Mouse (Mus musculus): ENCODE data around the gene Kcnk4. TPM values are rescaled to one million over a fixed set of nuclear protein-coding genes. Genes with fewer than 3 reads are reported as not detected.
"Not testable (repeated sequence)": the region's sequence is repeated elsewhere in the genome, so short reads cannot be mapped to it uniquely, and the experiment has no call there.

The Kcnk4 gene
- polyA plus RNA-seq, 1 experiment from 2014 or later = 0.13 TPM

GRCm38 (mm10) chr19:6916496-6916895, 17.8 kb downstream of the Kcnk4 start:
- Histone ChIP-seq H3K4me2 (ENCODE audit: low read depth) (no peak overlapping the region), H3K36me3 (ENCODE audit: control insufficient read depth, insufficient read depth, low read length) (peaks cover 9% of the 10 kb centered on the region; the same call in 1 of the 2 replicates), H3K27me3 (ENCODE audit: control insufficient read depth, insufficient read depth, low read length) (no peaks in the 10 kb centered on the region), H3K27ac (ENCODE audit: low read depth, low read length) (no peak overlapping the region), H3K4me1 (ENCODE audit: control insufficient read depth, insufficient read depth, low read length) (peaks cover 13% of the 10 kb centered on the region), H3K4me3 (ENCODE audit: low read depth, low read length) (no peak overlapping the region), H3K9me3 (ENCODE audit: control insufficient read depth, low read length) (no peaks in the 10 kb centered on the region), H3K9ac (ENCODE audit: low read length) (no peak overlapping the region)
- no peak for DNase-seq (ENCODE audit: low spot score)
- no peak for ATAC-seq (ENCODE audit: insufficient read depth, low FRiP score, low TSS enrichment)
- 81% methylated on average over 4 of the region's 4 CpGs for WGBS

DNA sequence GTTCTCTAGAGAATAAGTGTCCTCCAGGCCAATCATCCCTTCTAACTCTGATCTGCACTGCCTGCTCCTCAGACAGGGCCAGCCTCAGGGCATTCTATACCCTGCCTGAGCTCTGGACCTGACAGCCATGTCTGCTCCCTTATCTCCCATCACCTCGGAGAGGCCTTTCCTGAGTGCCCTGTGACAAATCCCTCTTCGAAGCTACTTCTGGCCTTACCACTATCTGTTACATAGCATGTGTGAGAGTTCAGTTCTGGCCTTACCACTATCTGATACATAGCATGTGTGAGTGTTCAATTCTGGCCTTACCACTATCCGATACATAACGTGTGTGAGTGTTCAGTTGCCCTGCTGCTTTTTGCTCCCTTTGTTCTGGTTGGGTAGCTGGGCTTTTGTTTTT, 19.0 kb downstream of the Kcnk4 start:
- Histone ChIP-seq H3K9me3 (ENCODE audit: control insufficient read depth, low read length) (no peaks in the 10 kb centered on the region), H3K4me2 (ENCODE audit: low read depth) (no peak overlapping the region), H3K27me3 (ENCODE audit: control insufficient read depth, insufficient read depth, low read length) (no peaks in the 10 kb centered on the region), H3K4me3 (ENCODE audit: low read depth, low read length) (no peak overlapping the region), H3K36me3 (ENCODE audit: control insufficient read depth, insufficient read depth, low read length) (peaks cover 9% of the 10 kb centered on the region; the same call in 1 of the 2 replicates), H3K4me1 (ENCODE audit: control insufficient read depth, insufficient read depth, low read length) (peaks cover 9% of the 10 kb centered on the region), H3K27ac (ENCODE audit: low read depth, low read length) (no peak overlapping the region), H3K9ac (ENCODE audit: low read length) (no peak overlapping the region)
- 94% methylated on average over 4 of the region's 4 CpGs for WGBS
- DNase-seq (ENCODE audit: low spot score) = no peak
- ATAC-seq (ENCODE audit: insufficient read depth, low FRiP score, low TSS enrichment) = no peak

DNA sequence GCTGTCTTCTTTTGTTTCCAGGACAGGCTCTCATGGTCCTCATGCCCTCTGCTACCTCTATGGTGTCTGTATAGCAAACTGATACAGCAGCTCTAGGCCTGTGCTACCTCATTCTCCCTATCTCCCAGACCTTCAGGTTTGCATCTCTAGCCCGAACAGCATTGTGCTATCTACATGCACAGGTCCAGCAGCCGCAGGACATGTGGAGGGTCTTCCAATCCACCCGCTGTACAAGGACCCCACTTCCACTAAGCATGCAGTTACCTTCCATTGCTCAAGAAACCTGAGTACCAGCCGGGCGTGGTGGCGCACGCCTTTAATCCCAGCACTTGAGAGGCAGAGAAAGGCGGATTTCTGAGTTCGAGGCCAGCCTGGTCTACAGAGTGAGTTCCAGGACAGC, 19.8 kb downstream of the Kcnk4 start:
- Histone ChIP-seq H3K27ac (ENCODE audit: low read depth, low read length) (no peak overlapping the region), H3K36me3 (ENCODE audit: control insufficient read depth, insufficient read depth, low read length) (peaks cover 9% of the 10 kb centered on the region; the same call in 1 of the 2 replicates), H3K9ac (ENCODE audit: low read length) (no peak overlapping the region), H3K4me1 (ENCODE audit: control insufficient read depth, insufficient read depth, low read length) (peaks cover 4% of the 10 kb centered on the region), H3K4me3 (ENCODE audit: low read depth, low read length) (no peak overlapping the region), H3K27me3 (ENCODE audit: control insufficient read depth, insufficient read depth, low read length) (no peaks in the 10 kb centered on the region), H3K9me3 (ENCODE audit: control insufficient read depth, low read length) (no peaks in the 10 kb centered on the region), H3K4me2 (ENCODE audit: low read depth) (no peak overlapping the region)
- ATAC-seq (ENCODE audit: insufficient read depth, low FRiP score, low TSS enrichment) = no peak
- no peak for DNase-seq (ENCODE audit: low spot score)
- WGBS = 94% methylated on average over 9 of the region's 9 CpGs

- peaks cover 6% of the 10 kb centered on the region for H3K4me1 ChIP-seq (ENCODE audit: control insufficient read depth, insufficient read depth, low read length)
- H3K27me3 ChIP-seq (ENCODE audit: control insufficient read depth, insufficient read depth, low read length) = no peaks in the 10 kb centered on the region
- H3K9ac ChIP-seq (ENCODE audit: low read length) = no peak overlapping the region
- H3K27ac ChIP-seq (ENCODE audit: low read depth, low read length) = no peak overlapping the region
- H3K4me2 ChIP-seq (ENCODE audit: low read depth) = no peak overlapping the region
- no peak overlapping the region for H3K4me3 ChIP-seq (ENCODE audit: low read depth, low read length)
- ATAC-seq (ENCODE audit: insufficient read depth, low FRiP score, low TSS enrichment) = no peak
- WGBS = 85% methylated on average over 11 of the region's 11 CpGs
- no peak for DNase-seq (ENCODE audit: low spot score)
- H3K36me3 ChIP-seq (ENCODE audit: control insufficient read depth, insufficient read depth, low read length) = peaks cover 9% of the 10 kb centered on the region; the same call in 1 of the 2 replicates
- H3K9me3 ChIP-seq (ENCODE audit: control insufficient read depth, low read length) = no peaks in the 10 kb centered on the region
These were observed 20.3 kb downstream of the Kcnk4 start for GRCm38 (mm10) chr19:6913991-6914390.

DNA sequence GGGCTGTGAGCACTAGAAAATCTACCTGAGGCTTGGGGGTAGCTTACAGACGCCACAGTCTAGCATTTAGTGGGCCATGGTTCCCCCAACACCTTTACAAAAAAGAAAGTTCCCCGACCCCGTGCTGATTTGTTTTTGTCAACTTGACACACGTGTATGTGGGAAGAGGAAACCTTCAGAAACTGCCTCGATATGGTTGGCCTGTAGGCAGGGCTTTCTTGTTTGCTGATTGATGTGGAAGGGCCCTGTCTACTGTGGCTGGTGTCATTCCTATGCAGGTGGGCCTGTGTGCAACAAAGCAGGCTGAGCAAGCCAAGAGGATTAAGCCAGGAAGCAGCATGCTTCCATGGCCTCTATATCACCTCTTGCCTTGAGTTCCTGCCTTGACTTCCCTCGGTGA, 21.3 kb downstream of the Kcnk4 start:
- Histone ChIP-seq H3K9me3 (ENCODE audit: control insufficient read depth, low read length) (no peaks in the 10 kb centered on the region), H3K4me1 (ENCODE audit: control insufficient read depth, insufficient read depth, low read length) (peaks cover 14% of the 10 kb centered on the region), H3K4me2 (ENCODE audit: low read depth) (no peak overlapping the region), H3K36me3 (ENCODE audit: control insufficient read depth, insufficient read depth, low read length) (peaks cover 9% of the 10 kb centered on the region; the same call in 1 of the 2 replicates), H3K27me3 (ENCODE audit: control insufficient read depth, insufficient read depth, low read length) (no peaks in the 10 kb centered on the region), H3K4me3 (ENCODE audit: low read depth, low read length) (no peak overlapping the region), H3K27ac (ENCODE audit: low read depth, low read length) (no peak overlapping the region), H3K9ac (ENCODE audit: low read length) (no peak overlapping the region)
- 93% methylated on average over 6 of the region's 6 CpGs for WGBS
- ATAC-seq (ENCODE audit: insufficient read depth, low FRiP score, low TSS enrichment) (no peak), DNase-seq (ENCODE audit: low spot score) (no peak)

GRCm38 (mm10) chr19:6912205-6912970, 21.9 kb downstream of the Kcnk4 start:
- peaks cover 14% of the 10 kb centered on the region for H3K4me1 ChIP-seq (ENCODE audit: control insufficient read depth, insufficient read depth, low read length)
- no peak overlapping the region for H3K9ac ChIP-seq (ENCODE audit: low read length)
- H3K36me3 ChIP-seq (ENCODE audit: control insufficient read depth, insufficient read depth, low read length) = peaks cover 9% of the 10 kb centered on the region; the same call in 1 of the 2 replicates
- H3K9me3 ChIP-seq (ENCODE audit: control insufficient read depth, low read length) = no peaks in the 10 kb centered on the region
- WGBS = 94% methylated on average over 15 of the region's 15 CpGs
- H3K4me2 ChIP-seq (ENCODE audit: low read depth) = no peak overlapping the region
- H3K27me3 ChIP-seq (ENCODE audit: control insufficient read depth, insufficient read depth, low read length) = no peaks in the 10 kb centered on the region
- no peak for ATAC-seq (ENCODE audit: insufficient read depth, low FRiP score, low TSS enrichment)
- no peak overlapping the region for H3K27ac ChIP-seq (ENCODE audit: low read depth, low read length)
- no peak overlapping the region for H3K4me3 ChIP-seq (ENCODE audit: low read depth, low read length)
- no peak for DNase-seq (ENCODE audit: low spot score)

DNA sequence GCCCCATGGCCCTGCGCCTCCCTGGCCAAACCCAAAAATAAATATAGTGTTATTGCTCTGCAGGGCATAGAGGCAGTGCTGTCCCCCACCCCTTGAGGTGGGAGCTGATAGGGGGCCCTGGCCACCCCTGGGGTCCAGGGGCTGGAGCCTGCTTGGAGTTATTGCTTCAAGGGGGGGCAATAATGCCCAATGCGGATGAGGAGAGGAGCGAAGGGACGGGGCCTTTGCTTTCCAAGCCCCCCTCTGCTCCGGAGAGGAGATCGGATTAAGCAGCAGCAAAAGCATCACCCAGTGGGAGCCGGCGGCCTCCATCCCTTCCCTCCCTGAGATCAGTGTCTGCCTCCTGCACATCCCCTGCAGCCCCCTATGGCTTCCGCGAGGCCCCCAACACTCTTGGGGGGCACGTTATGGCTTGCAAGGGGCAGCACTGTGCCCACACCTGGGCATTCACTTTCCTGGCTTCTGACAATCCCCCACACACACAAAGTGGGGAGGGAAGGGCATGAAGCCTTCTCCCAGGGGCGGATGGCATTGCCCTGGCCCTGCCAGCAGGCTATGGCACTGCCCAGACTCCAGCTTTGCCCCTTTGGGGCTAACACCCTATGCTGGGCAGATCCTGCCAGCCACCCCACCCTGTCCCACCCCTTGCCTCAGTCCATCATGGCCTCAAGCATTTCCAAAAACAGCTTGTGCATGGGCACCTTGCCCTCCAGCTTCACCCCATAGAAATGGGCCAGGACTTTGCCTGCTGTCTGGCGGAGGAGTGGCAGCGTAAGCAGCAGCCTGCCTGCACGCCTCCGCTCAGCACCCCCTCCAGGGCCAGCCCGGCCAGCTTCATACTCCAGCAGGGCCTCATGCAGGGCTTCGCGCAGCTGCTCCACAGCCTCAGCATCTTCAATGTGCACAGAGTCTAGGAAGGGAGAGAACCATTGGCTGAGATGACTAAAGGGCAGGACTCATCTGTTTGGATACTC, 22.9 kb downstream of the Kcnk4 start:
- Histone ChIP-seq H3K9ac (ENCODE audit: low read length) (peak overlapping the region; percentile 28; the same call in 1 of the 2 replicates), H3K4me3 (ENCODE audit: low read depth, low read length) (peak overlapping the region; percentile 22; the same call in 1 of the 2 replicates)
- no peak for DNase-seq (ENCODE audit: low spot score)

GRCm38 (mm10) chr19:6910306-6910705, 24.0 kb downstream of the Kcnk4 start:
- H3K36me3 ChIP-seq (ENCODE audit: control insufficient read depth, insufficient read depth, low read length) = peaks cover 16% of the 10 kb centered on the region

More for the DNA sequence above, 22.9 kb downstream of the Kcnk4 start:
- Histone ChIP-seq H3K36me3 (ENCODE audit: control insufficient read depth, insufficient read depth, low read length) (peaks cover 14% of the 10 kb centered on the region), H3K27ac (ENCODE audit: low read depth, low read length) (no peak overlapping the region), H3K9me3 (ENCODE audit: control insufficient read depth, low read length) (no peaks in the 10 kb centered on the region), H3K4me2 (ENCODE audit: low read depth) (peak overlapping the region; percentile 25), H3K27me3 (ENCODE audit: control insufficient read depth, insufficient read depth, low read length) (no peaks in the 10 kb centered on the region), H3K4me1 (ENCODE audit: control insufficient read depth, insufficient read depth, low read length) (peaks cover 14% of the 10 kb centered on the region)
- ATAC-seq (ENCODE audit: insufficient read depth, low FRiP score, low TSS enrichment) = no peak
- 84% methylated on average over 17 of the region's 19 CpGs for WGBS

More at GRCm38 (mm10) chr19:6910306-6910705, 24.0 kb downstream of the Kcnk4 start:
- Histone ChIP-seq H3K9ac (ENCODE audit: low read length) (peak overlapping the region; percentile 75), H3K4me2 (ENCODE audit: low read depth) (peak overlapping the region; percentile 86), H3K27ac (ENCODE audit: low read depth, low read length) (peak overlapping the region; percentile 94), H3K4me3 (ENCODE audit: low read depth, low read length) (peak overlapping the region; percentile 65), H3K4me1 (ENCODE audit: control insufficient read depth, insufficient read depth, low read length) (peaks cover 14% of the 10 kb centered on the region)
- H3K27me3 ChIP-seq (ENCODE audit: control insufficient read depth, insufficient read depth, low read length); H3K9me3 ChIP-seq (ENCODE audit: control insufficient read depth, low read length): not testable (repeated sequence)
- WGBS = under 1% methylated on average over 23 of the region's 30 CpGs
- DNase-seq (ENCODE audit: low spot score) = peak; percentile 71
- ATAC-seq (ENCODE audit: insufficient read depth, low FRiP score, low TSS enrichment) = peak; percentile 37

Measured in neural tube, embryonic 11.5 days (tissue).